Mouse (Mus musculus) neural tube, embryonic 12.5 days (tissue): Measurements from ENCODE around the gene Ascc1. TPM values are rescaled to one million over a fixed set of nuclear protein-coding genes. Genes with fewer than 3 reads are reported as not detected.
"Not testable (repeated sequence)": the region's sequence is repeated elsewhere in the genome, so short reads cannot be mapped to it uniquely, and the experiment has no call there.

Experiments used
- ATAC-seq: fragments of 200-750 bp; cut with Nextera tagmentation; 2 replicates; pipeline ENCODE4 v1.8.0; 2017; ENCODE audit warnings: low read depth, mild to moderate bottlenecking, moderate TSS enrichment, moderate library complexity; ENCODE audit not compliant: low FRiP score
- H3K27ac ChIP-seq: fragments of 300-500 bp; sonication (generic); 2 replicates; pipeline ENCODE4 v1.5.1; 2016
- H3K27me3 ChIP-seq: fragments of 300-500 bp; sonication (generic); replicated peaks from 2 replicates; pipeline ENCODE4 v1.6.1; 2016; ENCODE audit warnings: mild to moderate bottlenecking
- H3K36me3 ChIP-seq: fragments of 300-500 bp; sonication (generic); 2 replicates; pipeline ENCODE4 v1.6.1; 2016; ENCODE audit warnings: mild to moderate bottlenecking
- H3K4me1 ChIP-seq: fragments of 300-500 bp; sonication (generic); 2 replicates; pipeline ENCODE4 v1.6.1; 2016
- H3K4me2 ChIP-seq: fragments of 300-500 bp; sonication (generic); replicated peaks from 2 replicates; pipeline ENCODE4 v1.6.1; 2016; ENCODE audit warnings: mild to moderate bottlenecking
- H3K4me3 ChIP-seq: fragments of 300-500 bp; sonication (generic); 2 replicates; pipeline ENCODE4 v1.5.1; 2016
- H3K9ac ChIP-seq: fragments of 300-500 bp; sonication (generic); 2 replicates; pipeline ENCODE4 v1.6.1; 2016; ENCODE audit warnings: mild to moderate bottlenecking
- H3K9me3 ChIP-seq: fragments of 300-500 bp; sonication (generic); 2 replicates; pipeline ENCODE4 v1.6.1; 2016; ENCODE audit warnings: mild to moderate bottlenecking
- WGBS: fragments of 180-500 bp; shearing (Covaris S2); methylation state at CpG from one replicate; pipeline ENCODE4 v1.1.7; 2016; 5-methylcytosine and 5-hydroxymethylcytosine counted together
- polyA plus RNA-seq: library from polyadenylated mRNA; unstranded; fragments of >200 nt; fragmentation: Nextera tagmentation; extraction: Ambion mirVana; gene quantifications from 2 replicates; pipeline ENCODE4 v1.2.1, GENCODE M21; 2016

The Ascc1 gene
- polyA plus RNA-seq, 1 experiment from 2014 or later, result 37.0 TPM

DNA sequence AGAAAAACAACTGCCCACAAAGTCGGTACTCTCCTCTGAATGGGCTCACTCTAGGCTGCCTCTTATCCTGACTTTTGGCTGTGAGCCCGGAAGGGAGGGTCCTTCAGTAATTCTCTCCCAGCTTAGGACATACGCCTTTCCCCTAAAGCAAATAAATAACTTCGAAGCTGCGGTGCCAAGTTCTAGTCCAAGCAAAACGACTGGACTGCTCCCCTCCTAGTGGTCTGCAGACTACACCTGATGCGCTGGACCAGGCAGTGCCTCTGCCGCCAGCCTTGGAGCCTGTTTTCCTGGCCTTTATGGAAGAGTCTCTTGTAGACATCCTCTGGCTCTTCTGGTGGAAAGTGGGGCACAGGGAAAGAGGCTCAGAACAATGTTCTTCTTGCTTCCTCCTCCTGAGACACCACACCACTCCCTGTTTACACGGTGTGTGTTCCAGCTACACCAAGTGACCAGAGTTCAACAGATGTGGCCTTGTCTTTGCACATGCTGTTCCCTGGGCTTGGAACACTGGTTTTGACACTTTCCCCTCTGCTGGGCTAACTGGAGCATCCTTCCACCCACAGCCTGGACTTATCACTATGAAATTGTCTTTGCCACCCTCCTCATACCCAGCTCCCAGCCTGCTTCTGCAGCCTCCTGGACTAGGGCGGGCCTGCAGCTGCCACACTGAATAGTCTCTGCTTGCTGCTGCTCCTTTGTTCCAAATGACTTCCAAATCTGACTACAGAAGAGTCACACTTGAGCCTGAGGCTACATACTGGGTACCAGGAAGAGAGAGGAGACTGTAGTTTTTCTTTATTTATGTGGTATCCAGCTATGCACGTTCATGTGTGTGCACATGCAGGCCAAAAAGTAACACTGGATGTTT, 23.5 kb upstream of the Ascc1 start:
- H3K27ac ChIP-seq, result peak overlapping the region; percentile 38
- WGBS, result 53% methylated on average over 11 of the region's 11 CpGs
- ATAC-seq, result peak; percentile 58
- no peaks in the 10 kb centered on the region for H3K27me3 ChIP-seq
- peaks cover 23% of the 10 kb centered on the region for H3K4me1 ChIP-seq
- H3K36me3 ChIP-seq, result peaks cover 2% of the 10 kb centered on the region; the same call in 1 of the 2 replicates
- H3K4me3 ChIP-seq, result no peak overlapping the region
- no peak overlapping the region for H3K4me2 ChIP-seq
- H3K9me3 ChIP-seq, result no peaks in the 10 kb centered on the region
- no peak overlapping the region for H3K9ac ChIP-seq

DNA sequence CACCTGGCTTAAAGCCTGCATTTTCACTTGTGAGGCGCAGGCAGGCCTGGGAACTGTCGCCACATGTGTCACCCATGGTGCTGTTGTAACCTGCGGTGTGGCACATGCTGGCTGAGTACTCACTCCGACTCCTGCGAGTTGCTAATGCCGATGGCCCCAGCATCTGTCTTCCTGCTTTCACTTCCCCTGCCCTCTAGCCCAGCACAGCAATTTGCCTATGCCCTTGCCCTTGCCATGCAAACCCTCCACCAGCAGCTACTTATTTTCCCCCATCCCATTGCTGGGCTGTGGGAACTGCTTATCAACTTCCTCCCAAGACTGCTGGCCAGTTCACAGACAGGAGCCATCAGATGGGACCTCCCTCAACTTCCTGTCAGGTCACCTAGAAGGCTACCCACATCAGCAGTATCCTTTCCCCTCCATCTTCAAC, 21.8 kb upstream of the Ascc1 start:
- Histone ChIP-seq H3K9me3 (no peaks in the 10 kb centered on the region), H3K4me1 (peaks cover 15% of the 10 kb centered on the region), H3K27ac (no peak overlapping the region), H3K36me3 (peaks cover 14% of the 10 kb centered on the region), H3K9ac (no peak overlapping the region), H3K4me2 (no peak overlapping the region), H3K27me3 (no peaks in the 10 kb centered on the region), H3K4me3 (no peak overlapping the region)
- 93% methylated on average over 6 of the region's 6 CpGs for WGBS
- no peak for ATAC-seq

DNA sequence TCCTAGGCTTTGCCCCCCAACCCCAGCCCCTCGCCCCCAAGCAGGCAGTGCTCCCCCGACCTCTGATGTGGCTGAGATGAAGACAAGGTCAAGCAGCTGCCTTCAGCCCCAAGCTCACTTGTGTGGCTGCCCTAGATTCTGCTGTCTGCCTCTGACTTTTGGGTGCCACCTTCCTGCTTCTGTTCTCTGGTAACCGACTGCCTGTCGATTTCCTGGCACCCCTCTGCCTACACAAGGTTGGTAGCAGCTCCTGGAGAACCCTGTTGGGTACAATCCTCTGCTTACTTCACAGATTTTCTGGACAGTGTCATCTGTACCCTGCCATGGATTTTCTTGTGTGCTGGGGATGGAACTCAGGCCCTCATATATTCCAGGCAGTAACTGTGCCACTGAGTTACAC, 21.3 kb upstream of the Ascc1 start:
- H3K4me3 ChIP-seq, result no peak overlapping the region
- no peak overlapping the region for H3K9ac ChIP-seq
- H3K27ac ChIP-seq, result no peak overlapping the region
- no peak for ATAC-seq
- H3K9me3 ChIP-seq, result no peaks in the 10 kb centered on the region
- peaks cover 15% of the 10 kb centered on the region for H3K4me1 ChIP-seq
- H3K36me3 ChIP-seq, result peaks cover 19% of the 10 kb centered on the region
- no peak overlapping the region for H3K4me2 ChIP-seq
- no peaks in the 10 kb centered on the region for H3K27me3 ChIP-seq
- WGBS, result 82% methylated on average over 4 of the region's 4 CpGs

DNA sequence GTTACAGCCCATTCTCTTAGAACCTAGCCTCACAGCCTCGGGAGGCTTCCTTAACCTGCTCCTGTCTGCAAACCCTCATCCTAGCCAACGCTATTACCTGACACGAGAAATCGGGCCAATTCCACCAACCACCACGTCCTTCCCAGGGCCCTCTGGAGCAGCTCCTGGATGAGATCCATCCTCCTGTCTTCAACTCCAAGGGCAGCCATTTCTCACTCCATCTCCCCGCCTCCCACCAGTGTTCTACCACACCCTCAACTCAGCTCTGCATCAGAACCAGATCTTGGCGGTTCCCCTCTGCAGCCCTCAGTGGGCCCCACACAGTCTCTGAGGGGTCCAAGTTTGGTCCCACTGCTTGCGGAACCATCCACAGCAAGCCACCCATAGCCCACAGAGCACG, 20.8 kb upstream of the Ascc1 start:
- H3K27ac ChIP-seq, result no peak overlapping the region
- no peak overlapping the region for H3K9ac ChIP-seq
- no peak for ATAC-seq
- H3K27me3 ChIP-seq, result no peaks in the 10 kb centered on the region
- H3K4me2 ChIP-seq, result no peak overlapping the region
- H3K36me3 ChIP-seq, result peaks cover 21% of the 10 kb centered on the region
- H3K9me3 ChIP-seq, result no peaks in the 10 kb centered on the region
- H3K4me1 ChIP-seq, result peaks cover 15% of the 10 kb centered on the region
- H3K4me3 ChIP-seq, result no peak overlapping the region
- WGBS, result 92% methylated on average over 9 of the region's 9 CpGs

DNA sequence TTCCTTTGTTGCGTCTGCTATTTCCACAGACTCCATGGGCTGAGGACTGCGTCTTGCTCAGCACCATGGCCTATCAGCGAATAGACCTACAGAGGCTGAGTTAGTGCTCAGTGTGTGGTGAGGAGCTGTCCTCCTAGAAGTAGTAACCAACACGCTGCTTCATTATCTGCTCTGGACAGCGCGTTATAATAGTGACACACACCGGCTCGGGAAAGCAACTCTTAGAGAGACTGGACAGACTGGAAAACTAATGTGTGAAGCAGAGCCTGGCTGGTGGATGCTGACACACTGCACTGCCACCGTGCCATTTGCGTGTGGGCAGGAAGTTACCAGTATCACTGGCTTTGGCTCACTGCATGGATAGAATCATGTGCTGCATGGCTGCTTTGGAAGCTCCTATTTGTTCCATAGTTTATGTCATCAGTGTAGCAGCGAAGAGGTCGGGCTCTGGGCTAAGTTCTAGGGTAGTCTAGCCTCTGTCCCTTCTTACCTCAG, 20.2 kb upstream of the Ascc1 start:
- 94% methylated on average over 12 of the region's 12 CpGs for whole genome bisulfite sequencing
- Histone ChIP-seq H3K4me2 (no peak overlapping the region), H3K9ac (no peak overlapping the region), H3K9me3 (no peaks in the 10 kb centered on the region), H3K27me3 (no peaks in the 10 kb centered on the region), H3K27ac (no peak overlapping the region), H3K36me3 (peaks cover 28% of the 10 kb centered on the region), H3K4me1 (peaks cover 15% of the 10 kb centered on the region), H3K4me3 (no peak overlapping the region)
- no peak for ATAC-seq

DNA sequence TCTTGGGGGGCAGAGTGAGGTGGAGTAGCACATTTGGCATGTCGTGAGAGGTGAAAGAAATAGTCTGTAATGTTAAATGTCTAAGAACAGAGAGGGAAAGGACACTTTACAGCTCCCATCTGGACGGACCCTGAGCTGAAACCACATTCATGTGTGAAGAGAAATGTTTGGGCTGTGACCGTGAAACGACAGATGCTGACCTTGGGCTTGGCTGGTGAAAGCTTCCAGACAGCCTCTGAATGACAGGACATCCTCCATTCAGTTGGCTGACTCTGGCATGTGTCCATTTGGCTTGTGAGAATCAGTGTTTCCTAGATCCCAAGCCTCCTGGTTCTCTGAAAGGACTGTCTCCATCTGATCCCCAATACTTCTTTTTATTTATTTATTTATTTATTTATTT, 14.6 kb upstream of the Ascc1 start:
- ATAC-seq, result no peak
- 85% methylated on average over 4 of the region's 4 CpGs for WGBS
- no peaks in the 10 kb centered on the region for H3K9me3 ChIP-seq
- no peak overlapping the region for H3K4me3 ChIP-seq
- no peak overlapping the region for H3K27ac ChIP-seq
- H3K9ac ChIP-seq, result no peak overlapping the region
- no peaks in the 10 kb centered on the region for H3K4me1 ChIP-seq
- peaks cover 64% of the 10 kb centered on the region for H3K36me3 ChIP-seq
- no peaks in the 10 kb centered on the region for H3K27me3 ChIP-seq
- H3K4me2 ChIP-seq, result no peak overlapping the region

DNA sequence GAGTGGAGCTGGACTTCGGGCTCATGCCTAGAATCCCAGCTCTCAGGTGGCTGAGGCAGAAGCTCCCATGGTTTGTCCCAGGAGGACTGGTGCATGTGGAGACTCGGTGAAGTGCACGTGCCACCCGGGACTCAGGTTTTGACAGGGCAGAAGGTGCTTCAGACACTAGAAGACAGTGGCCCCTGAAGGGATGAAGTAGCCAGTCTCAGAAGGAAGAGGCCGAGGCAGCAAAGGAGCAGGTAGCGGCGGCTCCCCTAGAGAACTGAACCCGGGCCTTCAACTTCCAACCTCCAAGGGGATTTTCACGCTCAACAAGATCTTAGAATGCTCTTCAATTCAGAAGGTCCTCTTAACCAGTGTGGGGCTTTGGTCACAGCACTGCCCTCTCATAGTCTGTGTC, 12.2 kb upstream of the Ascc1 start:
- Histone ChIP-seq H3K4me3 (no peak overlapping the region), H3K4me1 (no peaks in the 10 kb centered on the region), H3K9ac (no peak overlapping the region), H3K9me3 (no peaks in the 10 kb centered on the region), H3K36me3 (peaks cover 64% of the 10 kb centered on the region), H3K27me3 (no peaks in the 10 kb centered on the region), H3K4me2 (no peak overlapping the region), H3K27ac (no peak overlapping the region)
- WGBS, result 95% methylated on average over 9 of the region's 9 CpGs
- ATAC-seq, result no peak

DNA sequence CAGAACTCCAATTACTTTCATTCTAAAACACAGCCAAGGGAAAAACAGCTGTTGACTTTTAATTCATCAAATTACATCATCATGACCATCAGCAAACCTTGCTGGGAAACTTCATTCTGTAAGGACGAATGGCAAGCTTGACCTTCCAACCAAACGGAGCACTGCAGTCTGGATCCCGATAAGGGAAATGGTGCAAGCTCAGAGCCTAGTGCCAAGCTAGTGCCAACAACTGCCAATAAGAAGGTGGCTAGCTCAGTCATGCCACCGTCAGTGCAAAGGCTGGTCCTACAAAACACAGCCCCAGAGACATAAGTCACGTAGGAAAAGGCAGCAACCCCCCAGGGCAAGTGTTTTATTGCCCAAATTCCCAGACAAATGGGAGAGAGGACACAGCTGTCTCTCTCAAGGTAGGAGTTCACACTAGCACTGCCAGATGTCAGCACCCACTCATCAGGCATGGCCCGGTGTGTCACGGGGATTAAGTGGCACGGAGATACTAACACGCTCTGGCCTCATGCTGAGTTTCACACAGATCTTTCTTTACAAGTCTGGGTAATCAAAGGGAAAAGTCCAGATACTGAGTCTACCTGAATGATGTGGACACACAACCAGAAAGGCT, 11.2 kb upstream of the Ascc1 start:
- Histone ChIP-seq H3K27me3 (no peaks in the 10 kb centered on the region), H3K4me3 (no peak overlapping the region), H3K4me2 (no peak overlapping the region), H3K36me3 (peaks cover 66% of the 10 kb centered on the region), H3K27ac (no peak overlapping the region), H3K9ac (no peak overlapping the region), H3K9me3 (no peaks in the 10 kb centered on the region), H3K4me1 (no peaks in the 10 kb centered on the region)
- ATAC-seq, result no peak
- 67% methylated on average over 9 of the region's 9 CpGs for WGBS

DNA sequence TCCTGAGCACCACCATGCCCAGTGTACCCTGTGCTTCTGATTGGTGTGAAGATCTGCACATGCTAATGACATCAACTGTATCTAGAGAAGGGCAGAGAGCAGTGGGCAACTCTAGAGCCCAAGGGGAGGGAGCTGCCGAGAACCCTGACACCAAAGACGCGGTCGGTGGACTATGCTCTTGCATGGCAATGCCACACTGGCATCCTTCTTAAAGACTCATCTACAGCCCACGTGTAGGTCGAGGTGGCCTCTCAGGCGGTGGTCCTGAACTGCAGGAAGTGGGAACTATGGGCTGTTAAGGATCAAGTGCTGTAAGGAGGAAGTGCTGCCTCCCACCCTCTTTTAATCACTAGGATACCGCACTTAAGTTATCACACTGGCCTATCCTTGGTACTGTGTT, 10.6 kb upstream of the Ascc1 start:
- WGBS, result 86% methylated on average over 8 of the region's 8 CpGs
- Histone ChIP-seq H3K36me3 (peaks cover 64% of the 10 kb centered on the region), H3K27me3 (no peaks in the 10 kb centered on the region), H3K4me2 (no peak overlapping the region), H3K9ac (no peak overlapping the region), H3K4me1 (no peaks in the 10 kb centered on the region), H3K4me3 (no peak overlapping the region), H3K9me3 (no peaks in the 10 kb centered on the region), H3K27ac (no peak overlapping the region)
- ATAC-seq, result no peak

DNA sequence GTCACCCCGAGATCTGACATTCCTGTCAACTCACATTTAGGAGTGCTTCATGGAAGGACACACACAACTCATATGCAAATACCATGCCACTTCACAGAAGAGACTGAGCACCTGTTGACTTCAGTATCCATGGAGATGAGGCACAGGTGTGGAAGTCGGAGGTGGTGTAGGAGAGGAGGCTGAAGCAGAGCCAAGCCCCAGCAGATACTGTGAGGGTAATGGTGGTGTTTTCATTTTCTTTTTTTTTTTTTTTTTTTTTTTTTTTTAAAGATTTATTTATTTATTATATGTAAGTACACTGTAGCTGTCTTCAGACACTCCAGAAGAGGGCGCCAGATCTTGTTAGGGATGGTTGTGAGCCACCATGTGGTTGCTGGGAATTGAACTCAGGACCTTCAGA, 8.8 kb upstream of the Ascc1 start:
- WGBS, result 91% methylated on average over 2 of the region's 3 CpGs
- not testable (repeated sequence) for H3K4me3 ChIP-seq, H3K9me3 ChIP-seq, H3K27ac ChIP-seq, H3K27me3 ChIP-seq, ATAC-seq, H3K4me2 ChIP-seq, H3K4me1 ChIP-seq, H3K9ac ChIP-seq
- H3K36me3 ChIP-seq, result peaks cover 46% of the 10 kb centered on the region

DNA sequence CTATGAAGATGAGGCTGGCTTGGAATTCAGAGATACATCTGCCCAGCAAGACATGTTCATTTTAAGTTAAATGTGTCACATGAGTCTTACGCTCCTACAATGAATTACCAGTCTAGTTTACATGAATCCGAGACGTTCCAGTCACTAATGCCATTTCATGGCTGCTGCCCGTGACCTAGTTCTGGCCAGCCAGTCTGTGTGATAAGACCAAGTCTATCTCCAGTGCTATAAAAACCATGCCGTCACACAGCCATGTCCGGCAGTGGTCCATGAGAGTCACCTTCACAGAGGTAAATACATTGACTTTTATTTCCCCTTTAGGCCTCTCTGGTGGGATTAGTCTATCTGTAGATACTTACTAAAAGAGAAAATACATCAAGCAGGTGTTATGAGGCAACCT, 6.7 kb upstream of the Ascc1 start:
- no peak for ATAC-seq
- Histone ChIP-seq H3K36me3 (peaks cover 27% of the 10 kb centered on the region), H3K4me2 (no peak overlapping the region), H3K9me3 (no peaks in the 10 kb centered on the region), H3K27ac (no peak overlapping the region), H3K9ac (no peak overlapping the region), H3K27me3 (no peaks in the 10 kb centered on the region), H3K4me3 (no peak overlapping the region), H3K4me1 (peaks cover 2% of the 10 kb centered on the region; the same call in 1 of the 2 replicates)
- 96% methylated on average over 6 of the region's 6 CpGs for WGBS

DNA sequence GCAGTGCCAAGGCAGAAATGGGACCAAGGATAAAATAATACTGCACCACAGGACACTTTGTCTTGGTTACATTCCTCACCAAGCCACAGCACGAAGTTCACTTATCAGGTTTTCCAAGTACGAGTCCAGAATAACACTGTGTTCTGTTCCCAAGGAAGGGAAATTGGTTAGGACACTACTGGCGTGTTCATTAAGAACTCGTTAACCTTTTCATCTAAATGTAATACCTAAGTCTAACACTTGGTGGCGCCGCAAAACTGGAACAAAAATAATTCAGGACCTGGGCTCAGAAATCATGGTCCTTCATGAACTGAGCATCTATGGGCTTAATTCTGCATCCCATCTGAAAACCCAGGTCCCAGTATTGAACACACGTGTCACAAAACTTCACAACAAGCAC, 5.0 kb upstream of the Ascc1 start:
- Histone ChIP-seq H3K27me3 (no peaks in the 10 kb centered on the region), H3K27ac (no peak overlapping the region), H3K4me3 (no peak overlapping the region), H3K9ac (no peak overlapping the region), H3K4me2 (no peak overlapping the region), H3K9me3 (no peaks in the 10 kb centered on the region), H3K4me1 (peaks cover 15% of the 10 kb centered on the region), H3K36me3 (peaks cover 24% of the 10 kb centered on the region)
- ATAC-seq, result no peak; the same call in 1 of the 2 replicates
- WGBS, result 31% methylated on average over 7 of the region's 7 CpGs
